Mouse (Mus musculus) left cerebral cortex, postnatal 36 days (tissue): ENCODE measurements around the gene Ppp1r26. TPM values are rescaled to one million over a fixed set of nuclear protein-coding genes. Genes with fewer than 3 reads are reported as not detected.

Source experiments
- DNase-seq, 2 experiments: peaks; one replicate each; pipeline ENCODE4 v3.0.0; 2021 to 2022; ENCODE audit warnings: low spot score in 2 of 2, mixed read lengths in 1 of 2
- intact Hi-C: fragments of 180-260 bp; cut with DNase I; formaldehyde crosslinking; loops from one replicate; pipeline ENCODE4 v1.15.1; 2025
- total RNA-seq, 2 experiments: library from RNA; stranded (reverse); gene quantifications; 2 replicates each; pipeline ENCODE4 v1.2.3; 2021

Gene Ppp1r26
- 10 to 100 TPM; 26.8 to 30.3 TPM for total RNA-seq

DNA sequence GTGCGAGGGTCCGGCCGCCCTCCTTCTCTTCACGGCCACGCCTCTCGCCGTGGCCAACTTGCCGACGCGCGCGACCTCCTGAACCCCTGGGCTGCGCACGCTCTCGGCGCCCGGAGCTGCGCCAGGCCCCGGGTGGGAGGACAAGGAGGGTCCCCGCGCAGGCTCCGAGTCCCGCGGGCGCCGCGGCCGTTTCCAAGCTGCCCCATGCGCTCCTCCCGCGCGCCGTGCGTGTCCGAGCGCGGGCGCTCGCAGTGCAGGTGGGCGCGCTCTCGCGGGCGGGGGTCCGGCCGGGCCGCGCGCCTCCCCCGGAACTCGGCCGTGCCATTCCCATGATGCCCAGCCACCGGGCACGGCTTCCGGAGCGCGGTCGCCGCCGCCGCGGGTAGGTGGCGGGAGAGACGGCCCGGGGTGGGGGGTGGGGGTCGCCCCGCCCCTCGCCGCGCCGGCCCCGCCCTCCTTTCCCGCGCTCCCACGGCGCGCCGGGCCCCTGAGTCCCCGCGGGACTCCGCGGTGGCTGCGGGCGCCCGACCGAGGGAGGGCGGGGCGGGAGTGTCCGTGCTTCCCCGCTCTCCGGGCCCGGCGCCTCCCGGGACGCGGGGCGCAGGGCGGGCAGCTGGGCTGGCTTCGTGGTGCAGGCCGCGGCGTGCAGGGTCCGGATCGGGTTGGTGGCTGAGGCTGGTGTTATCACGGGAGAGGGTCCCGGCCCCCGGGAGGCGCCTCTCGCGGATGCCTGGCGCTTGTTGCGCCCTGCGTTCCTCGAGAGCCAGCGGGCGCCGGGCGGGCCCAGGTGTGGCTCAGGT lies at the start of gene Ppp1r26:
Ppp1r26 (plus strand) TSS at position 286 of the 800 bp plus-strand sequence.
- DNase-seq, result peak; percentile 58 to 77
- intact Hi-C loops, result no loop called here

DNA sequence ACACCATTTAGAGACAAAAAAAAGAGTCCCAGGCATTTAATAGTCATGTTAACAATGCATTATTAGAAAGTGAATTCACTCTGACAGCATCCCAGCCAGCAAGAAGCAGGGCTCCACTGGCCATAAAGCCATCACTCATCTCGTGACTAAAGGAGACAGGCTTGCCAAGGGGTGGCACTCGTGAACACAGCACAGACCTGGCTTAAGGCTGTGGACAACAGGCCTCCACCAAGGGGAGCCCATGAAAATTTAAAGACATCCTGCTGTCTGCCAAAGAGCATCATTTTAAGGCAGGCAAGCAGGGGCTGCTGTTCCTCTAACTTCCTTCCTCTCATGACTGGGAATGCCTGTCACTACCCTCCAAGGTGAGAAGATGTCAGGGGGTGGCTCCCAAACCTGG lies 49.7 kb upstream of the Ppp1r26 start:
- intact Hi-C loops, result no loop called here
- DNase-seq, result no peak

DNA sequence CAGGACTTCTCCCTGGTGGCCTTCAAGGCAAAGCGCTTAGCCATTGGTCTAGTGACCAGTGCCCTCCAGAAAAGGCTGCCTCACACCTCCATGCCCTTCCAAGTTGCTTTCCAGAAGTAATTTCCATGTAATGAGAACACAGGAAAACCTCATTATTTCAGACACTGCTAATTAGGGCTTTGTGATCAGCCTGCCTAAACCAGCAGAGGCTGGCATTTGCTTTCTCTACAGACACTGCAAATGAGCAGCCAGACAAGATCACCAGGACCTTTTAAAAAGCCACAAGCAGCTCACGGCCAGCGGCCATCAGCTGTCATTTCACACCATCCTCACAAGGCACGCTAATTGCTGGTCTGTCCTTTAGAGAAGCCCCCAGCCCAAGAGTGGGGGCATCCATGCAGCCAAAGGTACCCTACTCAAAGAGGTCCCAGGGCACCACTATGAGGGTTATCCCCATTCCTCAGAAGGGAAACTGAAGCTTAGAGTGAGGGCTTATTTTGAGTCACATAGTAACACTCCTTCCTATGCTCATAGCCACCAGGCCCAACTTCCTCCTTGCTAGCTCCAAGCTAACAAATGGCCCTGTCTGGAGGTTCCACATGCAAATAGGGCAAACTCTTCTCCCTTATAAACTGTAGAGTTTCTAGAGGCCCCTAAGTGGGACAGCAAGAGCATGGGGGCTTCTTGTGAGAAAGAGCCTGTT lies 49.0 kb upstream of the Ppp1r26 start:
- intact Hi-C loops, result no loop called here
- DNase-seq, result no peak

DNA sequence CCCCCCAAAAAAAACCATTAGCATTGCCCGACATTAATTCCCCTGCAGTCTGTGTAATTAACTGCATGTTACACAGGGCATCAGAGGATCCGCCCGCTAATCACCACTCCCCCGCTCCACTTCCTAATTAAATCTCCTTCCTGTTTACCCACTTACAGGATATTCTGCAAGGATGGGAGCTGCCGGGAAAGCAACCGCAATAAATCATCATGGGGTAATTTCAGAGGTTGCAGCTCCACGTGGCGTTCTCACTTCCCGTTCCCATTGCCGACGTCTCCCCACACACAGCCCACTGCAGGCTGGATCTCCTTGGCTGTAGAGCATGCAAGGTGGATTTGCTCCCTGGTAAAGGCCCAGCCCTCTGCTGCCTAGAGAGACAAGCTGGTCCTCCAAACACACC lies 45.0 kb upstream of the Ppp1r26 start:
- intact Hi-C loops, result no loop called here
- no peak for DNase-seq

DNA sequence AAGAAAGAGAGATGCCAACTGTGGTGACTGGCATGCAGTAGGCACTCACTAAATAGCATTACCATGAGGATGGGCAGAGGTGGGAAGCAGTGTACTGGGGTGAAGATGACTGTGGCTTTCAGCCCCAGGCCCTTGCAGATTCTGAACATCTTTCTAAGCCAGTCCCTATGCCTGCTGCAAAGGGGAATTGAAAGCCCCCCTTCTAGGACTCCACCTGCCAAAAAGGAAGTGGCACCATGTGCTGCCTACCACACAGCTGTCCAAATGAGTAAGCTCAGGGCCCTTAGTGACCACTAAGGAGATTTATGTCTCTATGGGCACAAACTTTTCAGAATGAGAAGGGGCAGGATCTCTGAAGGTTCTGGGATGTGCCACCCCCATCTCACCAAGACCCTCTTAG lies 44.5 kb upstream of the Ppp1r26 start:
- DNase-seq, result no peak
- intact Hi-C loops, result no loop called here

DNA sequence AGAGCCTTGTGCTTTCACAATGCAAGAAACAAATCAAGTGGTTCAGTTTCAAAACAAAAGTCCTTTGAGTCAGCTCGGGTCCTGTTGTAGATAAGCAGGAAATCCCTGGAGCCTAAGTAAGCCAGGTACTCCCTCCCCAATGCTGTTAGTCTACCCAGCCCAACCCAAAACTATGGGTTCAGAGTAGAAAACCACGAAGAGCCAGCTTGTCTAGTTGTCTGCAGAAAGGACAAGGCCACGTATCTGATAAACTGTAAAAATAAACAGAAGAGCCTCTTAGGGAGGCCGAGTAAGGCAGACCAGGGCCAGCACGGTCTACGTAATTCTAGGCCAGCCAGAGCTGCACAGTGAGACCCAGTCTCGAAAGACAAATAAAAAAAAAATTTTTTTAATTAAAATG lies 38.8 kb upstream of the Ppp1r26 start:
- intact Hi-C loops, result no loop called here

DNA sequence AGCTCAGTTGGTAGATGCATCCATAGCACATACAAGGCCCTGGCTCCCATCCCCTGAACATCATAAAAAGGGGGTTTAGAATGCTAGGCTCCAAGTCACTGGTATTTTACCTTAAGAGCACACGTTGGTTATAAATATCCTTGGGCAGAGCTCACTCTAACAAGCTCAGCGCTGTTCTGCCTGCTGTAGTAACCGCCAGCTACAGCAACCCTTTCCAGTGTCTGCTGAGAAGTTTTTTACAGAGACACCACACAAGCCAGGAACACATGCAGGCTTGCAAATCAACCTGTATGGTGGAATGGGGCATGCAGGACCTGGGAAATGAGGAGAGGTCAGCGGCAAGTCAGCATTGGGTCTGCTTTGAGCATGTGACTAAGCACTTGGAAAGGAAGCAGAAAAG lies 37.5 kb upstream of the Ppp1r26 start:
- DNase-seq, result no peak
- intact Hi-C loops, result no loop called here

More for the DNA sequence above, 38.8 kb upstream of the Ppp1r26 start:
- no peak for DNase-seq

DNA sequence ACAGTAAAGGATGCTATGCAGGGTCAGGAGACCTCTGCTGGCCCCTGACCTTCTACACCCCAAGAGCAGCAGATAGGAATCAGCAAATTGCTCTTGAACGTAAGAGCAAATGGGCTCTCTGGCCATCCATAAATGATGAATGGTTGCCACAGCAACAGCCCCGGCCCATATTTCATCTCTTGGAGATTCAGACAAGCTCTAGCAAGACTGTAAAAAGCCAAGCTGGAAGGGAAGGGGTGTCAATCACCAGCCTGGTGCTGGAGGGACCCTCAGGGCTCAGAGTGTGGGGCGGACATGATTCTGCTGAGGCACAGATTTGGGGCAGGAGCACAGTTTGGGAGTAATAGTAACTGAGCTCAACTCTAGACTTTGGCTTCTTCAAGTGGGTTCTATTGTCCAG lies 37.0 kb upstream of the Ppp1r26 start:
- no peak for DNase-seq

DNA sequence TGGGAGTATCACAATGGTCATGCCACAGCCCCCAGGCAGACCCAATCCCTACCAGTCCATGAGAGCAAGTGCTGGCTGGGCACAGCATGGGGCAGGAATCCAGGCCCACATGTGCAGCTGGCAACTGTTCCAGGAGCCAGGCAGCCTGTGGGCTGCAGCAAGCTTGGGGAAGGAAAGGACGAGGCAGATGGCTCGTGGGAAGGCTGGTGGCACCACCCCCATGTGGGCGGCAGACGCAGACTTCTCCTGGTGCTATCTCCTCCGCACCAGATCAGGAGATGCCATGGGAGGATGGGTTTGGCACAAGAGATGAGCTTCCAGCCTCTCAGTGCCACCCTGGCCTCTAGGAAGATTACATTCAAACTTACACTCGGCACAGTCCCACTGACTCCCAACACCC lies 33.7 kb upstream of the Ppp1r26 start:
- DNase-seq, result peak; percentile 93 to 94
- intact Hi-C loops, result loop anchor here (2.0 kb wide), 1 partner anchor 34 kb away; no protein-coding TSS in a partner anchor

More for the DNA sequence above, 37.0 kb upstream of the Ppp1r26 start:
- intact Hi-C loops, result no loop called here

DNA sequence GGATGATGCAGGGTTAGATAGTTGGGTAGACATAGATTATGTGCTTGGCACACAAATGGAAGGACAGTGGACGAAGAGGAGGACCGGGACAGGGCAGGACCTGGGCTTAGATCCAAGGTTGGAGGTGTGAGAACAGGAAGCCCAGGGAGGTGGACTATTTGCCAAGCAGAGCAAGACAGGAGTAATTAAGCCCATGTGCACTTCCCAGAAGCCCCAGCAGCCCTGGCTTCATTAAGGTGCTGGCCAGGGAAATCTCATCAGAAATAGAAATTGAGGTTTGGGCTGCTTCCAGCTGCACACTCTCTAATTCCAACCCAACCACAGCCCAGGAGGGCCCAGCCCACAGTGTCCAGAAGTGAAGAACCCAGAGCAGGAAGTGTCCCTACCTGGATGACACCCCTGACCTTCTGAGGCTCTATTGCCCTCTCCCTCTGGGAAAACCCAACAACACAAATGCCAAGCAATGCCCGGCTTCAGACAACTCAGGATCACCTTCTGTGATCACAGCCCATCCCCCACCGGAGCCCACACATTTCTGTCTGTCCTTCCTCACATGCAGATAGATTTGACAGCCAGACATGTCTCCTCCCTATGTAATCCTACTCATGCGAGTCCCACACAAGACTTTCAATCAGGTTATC lies 32.4 kb upstream of the Ppp1r26 start:
- no peak for DNase-seq
- intact Hi-C loops, result no loop called here

DNA sequence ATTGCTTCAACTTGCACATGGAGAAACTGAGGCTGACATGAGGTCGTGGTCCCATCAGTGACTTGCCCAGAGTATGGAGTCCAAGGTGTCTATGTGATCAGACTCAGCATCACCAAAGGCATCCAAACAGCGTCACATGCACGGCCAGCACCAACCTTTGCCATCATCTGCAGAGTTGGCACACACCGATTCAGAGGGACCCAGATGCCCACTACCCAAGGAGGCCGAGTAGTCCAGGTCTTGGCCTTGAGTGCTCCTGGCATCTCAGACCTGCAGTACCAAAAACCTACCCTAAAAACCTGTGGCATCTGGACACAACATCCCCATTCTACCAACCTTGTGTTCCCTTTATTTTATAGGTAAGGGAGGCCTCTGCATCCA lies 31.9 kb upstream of the Ppp1r26 start:
- intact Hi-C loops, result loop anchor here (1.0 to 5.0 kb wide), 3 partner anchors 209 to 432 kb away; no protein-coding TSS in a partner anchor
- DNase-seq, result no peak

DNA sequence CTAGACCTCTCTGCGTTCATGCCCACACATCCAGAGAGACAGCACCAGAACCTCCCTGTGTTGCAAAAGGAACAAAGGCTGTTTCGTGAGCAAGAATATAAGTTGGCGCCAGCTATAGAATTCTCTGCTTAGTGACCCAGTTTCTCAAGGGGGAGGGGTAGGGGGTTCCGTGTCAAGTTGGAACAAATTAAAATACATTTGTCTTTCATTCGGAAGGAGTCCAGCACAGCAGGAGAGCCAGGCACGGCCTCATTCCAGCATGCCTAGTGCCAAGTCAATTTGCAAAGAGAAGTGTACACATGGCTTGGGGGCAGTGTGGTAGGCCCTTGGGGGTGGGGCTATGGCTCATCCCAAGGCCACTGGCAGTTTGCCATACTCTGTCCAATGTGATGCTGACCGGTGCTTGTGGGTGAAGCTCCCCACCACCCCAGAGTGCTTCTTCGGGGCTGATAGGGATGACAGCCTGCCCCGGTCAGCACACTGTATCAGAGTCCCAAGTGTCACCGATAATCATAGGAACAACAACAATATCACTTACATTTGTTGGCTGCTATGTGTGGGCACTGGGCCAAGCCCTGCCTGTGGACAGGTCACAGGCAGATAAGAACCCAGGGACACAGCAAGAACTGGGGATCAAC lies 31.1 kb upstream of the Ppp1r26 start:
- DNase-seq, result peak; percentile 61 to 79
- intact Hi-C loops, result loop anchor here (1.0 to 5.0 kb wide), 3 partner anchors 210 to 433 kb away; no protein-coding TSS in a partner anchor

DNA sequence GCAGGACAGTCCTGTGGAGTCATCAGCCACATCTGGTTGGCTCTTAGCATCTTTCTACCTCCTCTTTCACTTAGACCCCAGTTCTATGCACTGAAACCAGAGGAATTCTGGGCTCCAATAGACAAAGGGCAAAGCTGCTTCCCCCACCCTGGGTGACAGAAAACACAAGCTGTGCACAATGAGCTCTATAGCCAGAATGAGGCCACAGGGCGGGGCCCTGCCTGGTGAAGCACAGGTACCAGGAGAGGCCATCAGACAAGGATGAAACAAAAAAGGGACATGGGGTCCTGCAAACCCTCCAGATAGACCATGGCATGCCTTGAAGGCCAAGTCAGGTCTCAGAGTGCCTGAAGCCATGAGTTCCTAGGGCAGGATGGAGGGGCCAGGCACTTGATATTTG lies 30.1 kb upstream of the Ppp1r26 start:
- intact Hi-C loops, result loop anchor here (5.0 kb wide), 2 partner anchors 349 to 434 kb away; no protein-coding TSS in a partner anchor
- DNase-seq, result no peak

DNA sequence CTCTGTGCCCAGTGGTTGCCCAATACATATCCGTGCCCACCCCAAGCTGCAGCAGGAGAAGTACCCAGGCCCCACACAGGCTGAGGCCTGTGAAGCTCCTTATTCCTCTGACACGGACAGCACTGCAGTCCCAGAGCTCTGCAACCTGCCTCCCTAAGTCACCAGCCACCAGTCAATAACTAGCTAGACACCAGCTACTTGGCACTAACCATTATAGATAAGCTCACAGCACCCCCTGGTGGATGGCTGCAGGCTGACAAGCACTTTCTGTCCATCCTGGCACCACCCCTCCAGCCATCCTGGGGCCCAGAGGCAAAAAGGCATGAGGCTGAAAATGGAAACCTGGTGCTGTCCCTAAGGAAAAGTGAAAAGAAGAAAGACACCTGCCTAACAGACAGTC lies 28.6 kb upstream of the Ppp1r26 start:
- intact Hi-C loops, result loop anchor here (1.0 to 5.0 kb wide), 5 partner anchors 113 to 489 kb away; no protein-coding TSS in a partner anchor
- DNase-seq, result peak; percentile 81 to 88

DNA sequence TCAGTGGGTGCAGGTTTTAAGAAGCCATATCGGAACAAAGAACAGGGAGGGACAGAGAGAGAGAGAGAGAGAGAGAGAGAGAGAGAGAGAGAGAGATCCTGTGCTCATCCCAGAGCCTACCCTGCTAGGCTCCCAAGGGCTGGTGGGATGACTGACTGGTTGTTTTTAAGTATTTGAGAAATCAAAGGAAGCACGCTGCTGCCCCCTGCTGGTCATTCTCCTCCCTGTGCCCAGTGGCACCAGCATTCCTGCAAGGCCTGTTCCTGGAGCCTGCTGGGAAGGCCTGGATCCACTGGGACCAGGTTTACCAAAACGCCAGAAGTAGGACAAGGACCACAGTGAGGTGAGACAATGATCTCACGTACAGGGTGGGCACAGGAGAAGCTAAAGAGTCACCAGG lies 26.7 kb upstream of the Ppp1r26 start:
- DNase-seq, result peak; percentile 90 to 94
- intact Hi-C loops, result loop anchor here (1.0 to 10.0 kb wide), 6 partner anchors 115 to 875 kb away; no protein-coding TSS in a partner anchor

DNA sequence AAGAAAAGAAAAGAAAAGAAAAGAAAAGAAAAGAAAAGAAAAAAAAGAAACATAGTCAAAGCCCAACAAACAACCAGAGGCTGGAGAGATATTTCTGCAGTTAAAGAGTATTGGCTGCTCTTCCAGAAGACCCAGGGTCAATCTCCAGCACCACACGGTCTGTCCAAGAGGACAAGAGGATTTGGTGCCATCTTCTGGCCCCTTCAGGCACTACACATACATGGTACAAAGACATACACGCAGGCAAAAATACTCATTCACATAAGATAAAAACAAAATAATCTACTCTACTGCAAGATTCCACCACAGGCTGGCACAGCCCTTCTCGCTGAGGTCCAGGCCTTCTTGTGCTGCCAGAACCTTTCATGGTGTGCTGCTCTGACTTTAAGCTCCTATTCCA lies 23.4 kb upstream of the Ppp1r26 start:
- intact Hi-C loops, result loop anchor here (10.0 kb wide), 1 partner anchor 878 kb away; no protein-coding TSS in a partner anchor
- DNase-seq, result no peak

DNA sequence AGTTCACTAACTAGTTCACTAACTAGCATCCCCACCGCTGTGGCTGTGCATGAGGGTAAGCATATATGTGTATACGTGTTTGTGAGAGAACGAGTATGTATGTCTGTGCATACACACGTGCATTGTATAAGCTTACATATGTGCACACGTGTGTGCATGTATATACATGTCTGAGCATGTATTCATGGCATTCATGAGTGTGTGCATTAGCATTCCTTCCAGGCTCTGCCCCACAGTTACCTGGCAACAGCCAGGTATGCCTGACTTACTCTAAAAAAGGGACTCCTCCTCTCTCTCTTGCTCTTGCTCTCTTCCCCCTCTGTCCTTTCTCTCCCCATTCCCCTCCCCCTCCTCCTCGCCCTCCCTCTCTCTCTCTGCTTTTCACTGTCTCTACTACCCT lies 19.4 kb upstream of the Ppp1r26 start:
- DNase-seq, result no peak
- intact Hi-C loops, result loop anchor here (10.0 kb wide), 1 partner anchor 882 kb away; no protein-coding TSS in a partner anchor

DNA sequence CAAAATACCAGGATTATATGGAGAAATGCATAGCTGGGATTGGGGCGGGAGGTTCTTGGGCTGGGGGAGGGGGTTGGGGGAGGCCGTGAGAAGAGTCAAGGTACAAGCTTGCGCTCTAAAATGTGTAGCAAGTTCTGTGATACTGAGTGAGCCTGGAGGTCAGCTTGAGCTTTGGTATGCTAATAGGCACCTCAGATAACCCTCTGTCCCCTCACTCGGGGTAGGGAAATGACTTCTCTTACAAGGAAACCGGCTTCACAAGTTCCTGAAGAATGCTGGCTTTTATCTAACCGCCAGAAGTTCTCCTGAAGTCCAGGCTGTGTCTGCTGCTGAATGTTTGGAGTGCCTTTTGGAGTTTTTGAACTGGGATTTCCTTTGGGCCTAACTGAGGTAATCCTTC lies 15.8 kb upstream of the Ppp1r26 start:
- DNase-seq, result no peak
- intact Hi-C loops, result no loop called here

DNA sequence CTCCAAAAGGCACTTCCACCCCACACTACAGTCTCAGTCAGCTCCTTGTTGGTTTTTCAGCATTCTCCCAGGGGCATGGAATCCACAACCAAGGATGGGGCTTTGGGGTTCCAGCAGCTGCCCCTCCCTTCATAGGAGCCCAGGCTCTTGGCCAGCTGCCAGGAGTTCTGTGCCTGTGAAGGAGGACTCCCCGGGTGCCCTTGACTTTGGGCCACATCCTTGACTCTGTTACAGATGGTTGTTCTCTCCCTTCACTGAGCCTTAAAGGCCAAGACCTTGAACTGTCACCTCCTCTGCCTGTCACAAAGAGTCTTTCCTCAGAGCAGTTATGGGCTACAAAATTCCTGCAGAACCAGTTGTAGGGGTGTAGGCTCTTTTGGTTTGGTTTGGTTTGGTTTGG lies 13.8 kb upstream of the Ppp1r26 start:
- intact Hi-C loops, result no loop called here
- no peak for DNase-seq

DNA sequence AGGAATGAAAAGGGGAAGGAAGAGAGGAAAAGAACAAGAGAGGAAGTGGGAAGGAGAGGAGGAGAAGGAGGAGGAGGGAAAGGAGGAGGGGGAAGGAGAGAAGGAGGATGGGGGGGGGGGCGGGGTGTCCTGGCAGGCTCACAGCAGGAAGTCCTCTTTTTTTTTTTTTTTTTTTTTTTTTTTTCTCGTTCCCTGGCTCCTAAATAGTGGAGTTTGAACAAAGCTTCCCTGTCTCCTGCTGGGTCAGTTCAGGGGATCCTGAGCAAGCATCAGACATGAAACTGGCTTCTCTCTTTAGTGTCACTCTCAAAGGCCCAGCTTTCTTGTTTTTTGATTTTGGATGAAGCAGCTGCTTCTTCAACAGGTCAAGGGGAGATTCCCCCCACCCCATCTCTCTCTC lies 13.1 kb upstream of the Ppp1r26 start:
- DNase-seq, result no peak
- intact Hi-C loops, result no loop called here
